Mouse (Mus musculus): Measurements from ENCODE around the gene Kif21a.

DNA sequence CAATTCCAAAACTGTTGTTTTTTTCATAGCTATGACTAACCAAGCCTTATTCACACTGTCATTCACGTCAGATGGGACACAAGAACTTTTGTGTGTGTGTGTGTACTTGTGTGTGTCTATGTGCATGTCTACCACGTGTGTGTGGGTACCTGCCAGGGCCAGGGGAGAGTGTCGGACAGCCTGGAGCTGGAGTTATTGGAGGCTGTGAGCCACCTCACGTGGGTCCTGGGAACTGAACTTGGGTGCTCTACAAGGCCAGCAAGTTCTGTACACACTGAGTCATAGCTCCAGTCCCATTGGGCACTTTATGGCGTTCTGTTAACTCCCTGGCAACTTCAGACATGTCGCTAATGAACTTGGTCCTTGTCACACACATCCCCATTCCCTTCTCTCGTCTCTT, 45.0 kb downstream of the Kif21a start:
- TF ChIP-seq CTCF (conservative IDR thresholded peaks at IDR 0.05; ENCODE audit: insufficient read depth, insufficient read length, low read depth, low read length): no peak
- TF ChIP-seq POLR2A (IDR thresholded peaks at IDR 0.05; ENCODE audit: low read depth, low read length): no peak
